Mouse (Mus musculus) heart, adult 8-10 months (tissue): ENCODE measurements around the gene Gm20388. TPM values are rescaled to one million over a fixed set of nuclear protein-coding genes. Genes with fewer than 3 reads are reported as not detected.

ENCODE experiments used
- DNase-seq: peaks from one replicate; pipeline ENCODE4 v3.0.0; 2022; ENCODE audit warnings: low spot score
- total RNA-seq, 4 experiments: library from RNA; stranded (reverse); gene quantifications; 2 replicates each; pipeline ENCODE4 v1.2.4; 2022

The Gm20388 gene
- total RNA-seq, 4 experiments from 2014 or later = 4.2 to 6.7 TPM; not detected in 2

DNA sequence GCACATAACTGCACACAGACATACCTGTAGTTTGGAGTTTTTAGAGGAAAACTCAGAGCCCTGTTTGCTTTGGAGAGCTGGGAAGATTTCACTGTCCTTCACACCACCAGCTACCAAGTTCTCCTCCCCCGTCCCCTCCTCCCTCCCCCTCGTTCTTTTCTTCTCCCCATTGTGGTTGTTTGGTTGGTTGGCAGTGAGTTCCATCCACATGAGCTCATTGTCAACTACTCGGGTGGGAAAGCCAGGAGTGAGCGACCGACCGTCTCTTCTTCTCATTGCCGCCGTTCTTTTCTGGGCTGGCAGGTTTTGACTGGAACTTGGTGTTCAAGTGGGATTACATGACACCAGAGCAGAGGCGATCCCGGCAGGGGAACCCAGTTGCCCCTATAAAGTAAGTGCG lies 4421.1 kb downstream of the Gm20388 start:
- DNase-seq = no peak

DNA sequence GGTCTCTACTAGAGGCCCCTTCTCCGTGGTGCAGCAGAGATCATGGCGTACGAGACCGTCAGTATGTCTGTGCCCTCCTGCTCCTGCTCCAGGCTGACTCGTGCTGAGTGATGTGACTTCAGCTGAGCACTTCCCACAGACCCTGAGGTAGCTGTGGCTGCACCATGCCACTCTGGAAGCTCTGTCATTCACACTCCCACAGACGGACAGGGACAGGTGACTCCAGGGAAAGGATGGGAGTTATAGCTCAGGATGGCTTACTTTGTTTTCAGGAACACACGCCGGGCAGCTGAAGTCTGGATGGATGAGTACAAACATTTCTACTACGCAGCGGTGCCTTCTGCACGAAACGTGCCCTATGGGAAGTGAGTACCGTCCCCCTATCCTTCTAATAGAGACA lies 4425.7 kb downstream of the Gm20388 start:
- no peak for DNase-seq

DNA sequence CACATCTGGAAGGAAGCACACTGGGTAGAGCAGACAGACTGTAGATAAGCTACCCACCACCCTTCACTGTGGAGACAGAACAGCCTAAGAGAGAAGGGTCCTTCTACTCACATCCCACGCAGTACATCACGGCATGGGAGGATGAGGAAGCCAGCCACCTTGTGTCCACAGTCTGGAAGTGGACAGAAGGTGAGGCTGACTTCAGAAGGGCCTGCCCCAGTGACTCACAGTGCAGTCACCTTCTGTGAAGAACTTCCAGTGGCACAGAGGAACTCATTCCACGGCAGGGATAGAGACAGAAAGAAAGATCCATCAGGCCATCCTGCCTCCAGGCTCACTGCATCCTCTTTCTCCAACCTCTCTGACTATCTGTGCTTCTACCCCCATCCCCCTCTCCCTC lies 4429.1 kb downstream of the Gm20388 start:
- no peak for DNase-seq

DNA sequence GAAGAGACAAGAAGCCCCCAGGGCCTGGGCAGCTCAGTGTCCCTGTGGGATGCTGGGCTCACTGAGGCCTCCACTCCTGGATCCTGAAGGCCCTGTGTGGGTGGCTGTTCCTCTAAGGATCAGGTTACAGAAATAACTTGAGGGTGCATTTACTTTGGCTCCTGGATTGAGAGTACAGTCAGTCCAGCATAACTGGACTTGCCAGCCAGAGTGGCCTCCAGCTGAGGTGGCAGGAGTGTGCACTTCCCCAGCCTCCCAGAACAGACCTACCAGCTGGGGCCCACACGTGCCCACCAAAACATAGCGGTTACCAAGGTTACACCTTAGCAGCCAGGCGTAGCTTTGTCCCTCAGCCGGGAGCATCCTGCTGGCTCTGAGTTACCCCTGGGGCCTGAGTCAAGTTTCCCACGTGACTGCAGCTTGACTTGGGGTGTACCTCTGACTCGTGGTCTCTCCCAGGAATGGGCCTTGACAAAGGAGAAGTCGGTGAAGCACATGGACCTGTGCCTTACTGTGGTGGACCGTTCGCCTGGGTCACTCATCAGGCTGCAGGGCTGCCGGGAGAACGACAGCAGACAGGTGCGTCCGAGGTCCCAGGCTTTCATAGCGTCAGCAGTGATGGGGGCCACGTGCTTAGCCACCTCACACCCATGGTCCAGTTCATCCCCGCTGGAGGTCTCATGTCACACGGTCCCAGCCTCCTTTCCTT lies 4429.9 kb downstream of the Gm20388 start:
- no peak for DNase-seq

DNA sequence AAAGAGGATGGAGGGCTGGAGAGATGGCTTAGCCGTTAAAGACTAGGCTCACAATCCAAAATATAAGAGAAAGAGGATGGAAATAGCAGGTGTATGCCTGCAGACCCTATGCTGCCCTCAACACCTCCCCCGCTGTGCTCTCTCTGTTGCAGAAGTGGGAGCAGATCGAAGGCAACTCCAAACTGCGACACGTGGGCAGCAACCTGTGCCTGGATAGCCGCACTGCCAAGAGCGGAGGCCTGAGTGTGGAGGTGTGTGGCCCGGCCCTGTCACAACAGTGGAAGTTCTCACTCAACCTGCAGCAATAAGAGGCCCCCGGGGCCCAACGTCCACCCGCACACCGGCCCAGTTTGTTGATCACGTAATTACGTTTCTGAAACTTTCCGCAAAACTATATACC lies 4432.5 kb downstream of the Gm20388 start:
- DNase-seq = no peak

DNA sequence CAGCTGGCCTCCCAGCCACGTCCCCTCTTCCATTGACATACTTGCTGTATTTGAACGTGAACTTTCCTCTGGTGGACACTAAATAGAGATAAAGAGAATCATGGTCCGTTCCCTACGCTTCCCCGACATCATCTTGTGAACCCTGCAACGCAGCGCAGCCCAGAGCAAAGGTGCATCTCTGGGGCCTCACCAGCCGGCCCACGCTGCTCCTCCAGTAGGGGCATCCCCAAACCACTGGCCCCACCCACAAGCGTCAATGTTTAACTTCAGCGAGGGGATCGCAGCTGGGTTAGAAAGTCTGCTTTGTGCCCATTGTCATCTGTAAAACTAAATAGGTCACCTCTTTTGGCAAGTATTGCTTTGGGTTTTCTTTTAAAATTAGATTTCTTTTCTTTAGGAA lies 4433.4 kb downstream of the Gm20388 start:
- DNase-seq = no peak

DNA sequence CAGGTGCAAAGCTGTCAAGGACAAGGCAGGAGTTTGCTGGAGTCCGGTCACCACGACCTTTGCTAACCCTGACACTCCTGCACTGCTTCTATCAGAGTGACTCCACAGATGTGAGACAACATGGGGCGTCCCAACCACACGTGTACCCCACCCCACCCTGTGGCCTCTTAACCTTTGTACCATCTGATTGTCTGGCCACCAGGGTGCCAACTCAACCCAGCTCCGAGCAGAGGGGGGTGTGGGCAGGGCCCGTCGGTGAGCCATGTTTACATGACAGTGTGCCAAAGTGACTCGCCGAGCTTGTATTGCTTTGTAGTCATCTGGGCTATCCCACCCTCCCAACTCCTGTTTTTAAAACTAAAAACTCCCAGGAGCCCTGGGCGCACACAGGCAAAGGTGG lies 4434.5 kb downstream of the Gm20388 start:
- no peak for DNase-seq

DNA sequence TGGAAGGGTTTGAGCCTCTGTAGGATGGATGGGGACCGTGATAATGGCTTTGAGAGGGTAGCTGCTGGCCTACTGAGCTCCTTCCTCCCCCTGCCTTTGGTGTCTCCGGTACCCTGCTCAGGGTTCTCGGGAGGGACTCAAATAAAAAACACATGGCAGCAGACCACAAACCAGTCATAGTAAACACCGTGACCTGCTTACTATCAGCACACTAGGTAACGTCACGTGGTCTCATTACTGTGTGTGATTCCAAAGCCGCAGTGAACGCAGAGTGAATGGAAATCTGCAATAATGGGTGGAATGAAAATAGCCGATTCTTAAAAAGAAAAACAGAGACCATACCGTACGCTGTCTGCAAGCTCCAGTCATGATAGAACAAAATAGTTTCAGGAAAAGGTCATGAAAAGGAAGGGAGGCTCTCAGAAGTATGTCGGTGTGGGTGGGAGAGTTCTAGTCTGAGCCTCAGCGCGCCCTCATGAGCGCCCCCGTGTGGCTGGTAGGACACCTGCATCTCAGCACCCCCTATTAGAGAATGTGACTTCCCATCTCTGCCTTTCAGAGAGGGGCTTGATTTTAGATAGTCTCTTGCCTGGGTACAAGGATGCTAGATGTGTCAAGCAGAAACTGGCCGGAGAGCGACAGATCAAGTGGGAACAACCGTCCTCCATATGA lies 4436.3 kb downstream of the Gm20388 start:
- peak; percentile 54 for DNase-seq

DNA sequence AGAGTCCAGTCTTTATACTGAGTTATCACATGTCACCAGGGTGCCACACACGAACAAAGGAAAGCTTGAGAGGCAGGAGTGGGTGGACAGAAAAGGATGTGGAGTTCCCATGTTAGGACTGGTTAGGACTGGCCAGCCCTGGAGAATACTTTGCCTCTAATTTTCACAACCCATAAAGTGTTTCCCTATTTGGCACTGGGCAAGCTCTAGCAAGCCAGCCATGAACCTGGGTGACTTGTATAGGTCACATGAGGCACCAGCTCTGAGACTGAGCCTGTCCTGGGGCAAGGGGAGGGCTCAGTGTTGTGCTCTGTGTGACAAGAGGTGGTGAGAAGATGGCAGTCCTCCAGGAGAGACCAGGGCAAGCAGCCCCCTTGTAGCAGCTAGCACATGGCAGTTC lies 4437.4 kb downstream of the Gm20388 start:
- no peak for DNase-seq

DNA sequence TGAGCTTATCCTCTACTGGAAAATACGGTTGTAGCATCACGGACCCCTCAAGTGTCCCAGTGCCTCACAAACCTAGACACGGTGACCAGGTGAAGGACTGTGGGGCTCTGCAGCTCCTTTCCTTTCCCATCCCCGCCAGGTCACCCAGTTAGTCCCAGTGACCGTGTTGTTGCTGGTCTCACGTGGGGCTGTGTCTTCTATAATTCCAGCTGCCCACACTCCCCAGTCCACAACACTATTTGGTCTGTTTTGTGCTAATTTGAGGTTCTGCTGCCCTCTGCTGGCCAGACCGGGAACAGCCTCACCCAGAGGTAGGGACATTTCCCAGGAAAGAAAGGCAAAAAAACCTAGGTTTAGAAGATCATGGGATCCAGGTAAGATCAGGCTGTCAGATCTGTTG lies 4439.0 kb downstream of the Gm20388 start:
- peak; percentile 81 for DNase-seq

DNA sequence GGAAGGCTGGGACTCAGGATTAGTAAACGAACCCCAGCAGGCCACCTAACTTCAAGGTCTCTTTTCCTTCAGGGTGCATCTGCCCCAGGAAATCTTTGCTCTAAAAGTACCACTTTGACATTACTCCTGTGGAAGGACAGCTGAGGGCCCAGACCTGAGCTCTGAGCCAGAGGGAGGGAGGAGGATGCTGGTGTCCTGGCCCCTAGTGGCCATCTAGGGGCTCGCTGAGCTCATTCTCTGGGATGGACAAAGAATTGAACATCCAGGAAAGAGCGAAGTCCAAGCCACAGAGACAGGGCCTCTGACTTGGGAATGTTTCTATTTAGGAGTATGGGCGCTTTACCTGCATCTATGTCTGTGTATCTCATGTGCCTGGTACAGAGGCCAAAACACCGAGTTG lies 4441.0 kb downstream of the Gm20388 start:
- DNase-seq = no peak

DNA sequence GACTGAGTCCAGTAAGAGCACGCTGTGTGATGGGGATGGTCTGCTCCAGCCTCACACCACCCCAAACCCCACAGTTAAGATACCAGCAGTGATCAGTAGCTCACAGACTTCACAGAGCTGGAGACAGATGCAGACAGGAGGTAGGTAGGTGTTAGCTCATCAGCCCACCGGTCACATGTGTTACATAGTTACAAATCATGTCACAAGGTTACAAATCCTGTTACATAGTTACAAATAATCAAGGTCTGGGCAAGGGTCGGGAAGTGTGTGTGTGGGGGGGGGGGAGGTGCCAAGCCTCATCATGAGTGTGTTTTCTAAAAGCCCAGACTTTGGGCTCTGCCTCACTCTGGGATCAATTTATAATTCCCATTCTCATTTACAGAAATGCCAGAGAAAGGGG lies 4450.3 kb downstream of the Gm20388 start:
- DNase-seq = no peak

DNA sequence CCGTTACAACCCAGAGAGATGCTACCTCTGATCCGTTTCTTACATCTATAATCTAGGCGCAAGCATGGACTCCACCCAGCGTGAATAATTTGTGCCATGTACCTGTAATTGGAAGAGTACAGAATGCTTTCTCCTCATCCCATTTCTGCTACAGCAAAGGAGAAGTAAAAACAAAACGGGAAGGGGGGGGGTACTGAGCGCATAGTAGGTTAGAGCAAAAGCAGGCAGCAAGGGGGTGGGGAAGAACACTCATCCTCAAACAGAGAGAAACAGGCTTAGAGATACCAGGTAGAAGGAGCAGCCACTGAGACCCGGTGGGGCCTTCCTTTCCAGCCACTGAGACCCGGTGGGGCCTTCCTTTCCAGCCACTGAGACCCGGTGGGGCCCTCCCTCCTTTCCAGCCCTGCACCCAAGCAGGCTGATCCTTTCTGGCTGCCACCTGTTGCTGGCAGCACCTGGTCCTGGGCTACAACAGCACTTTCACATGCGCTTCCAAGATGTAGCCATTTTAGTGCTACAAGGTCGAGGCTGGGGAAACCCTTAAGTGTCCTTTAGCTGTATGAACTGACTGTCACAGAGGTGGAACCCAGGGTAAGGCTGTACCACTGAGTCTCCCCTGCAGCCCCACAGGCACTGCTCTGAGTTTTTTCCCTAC lies 4451.3 kb downstream of the Gm20388 start:
- DNase-seq = no peak

DNA sequence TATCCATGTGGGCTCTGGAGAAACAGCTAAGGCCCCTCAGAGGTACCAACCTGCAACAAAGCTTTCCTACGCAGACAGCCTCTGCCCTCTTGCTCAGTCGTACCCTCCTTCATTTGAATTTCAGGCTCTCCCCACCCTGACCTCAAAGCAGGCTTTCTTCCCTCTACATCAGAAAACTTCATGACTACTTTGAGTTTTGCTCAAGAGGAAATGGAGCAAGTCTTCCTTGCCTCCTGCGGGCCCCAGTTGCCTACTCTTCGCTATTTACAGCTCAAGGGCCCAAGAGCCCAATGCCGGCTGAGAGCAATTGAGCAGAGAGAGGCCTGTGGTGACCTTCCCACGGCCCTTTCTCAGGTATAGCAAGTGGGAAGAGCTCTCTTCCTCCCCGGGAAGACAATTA lies 4451.9 kb downstream of the Gm20388 start:
- DNase-seq = no peak

DNA sequence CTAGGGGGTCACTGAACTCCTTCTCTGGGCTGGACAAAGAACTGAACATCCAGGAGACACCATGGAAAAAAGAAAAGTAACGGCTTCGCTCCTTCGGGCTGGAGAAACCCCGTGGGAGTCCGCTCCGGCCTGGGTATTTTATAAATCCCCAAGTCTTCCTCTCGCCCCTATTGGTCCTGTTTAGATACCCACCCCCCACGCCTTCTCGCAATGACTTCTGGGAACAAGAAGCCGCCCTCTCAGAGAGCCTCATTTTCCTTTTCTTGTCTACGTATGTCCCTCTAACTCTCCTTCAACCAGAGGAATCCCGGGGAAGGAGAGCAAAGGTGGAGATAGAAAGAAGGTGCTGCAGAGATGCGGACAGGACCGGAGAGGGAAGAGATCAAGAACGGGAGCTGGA lies 4452.7 kb downstream of the Gm20388 start:
- DNase-seq = no peak

DNA sequence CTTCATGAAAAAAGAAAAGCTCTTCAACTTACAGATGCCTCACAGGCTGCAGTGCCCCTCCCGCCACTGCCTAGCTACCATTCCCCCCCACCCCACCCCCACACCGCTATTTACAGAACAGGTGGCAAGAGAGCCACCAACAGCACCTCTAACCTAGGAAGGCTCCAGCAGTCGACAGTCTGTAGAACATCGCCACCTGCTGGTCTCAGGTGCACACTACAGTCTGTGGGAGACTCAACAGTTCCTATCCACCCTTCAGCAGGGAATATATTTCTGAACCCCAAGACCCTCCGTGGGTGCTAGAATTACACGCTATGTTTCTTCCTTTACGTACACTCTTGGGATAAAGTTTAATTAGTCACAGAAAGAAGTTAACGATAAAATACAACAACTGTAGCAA lies 4457.6 kb downstream of the Gm20388 start:
- peak; percentile 26 for DNase-seq

DNA sequence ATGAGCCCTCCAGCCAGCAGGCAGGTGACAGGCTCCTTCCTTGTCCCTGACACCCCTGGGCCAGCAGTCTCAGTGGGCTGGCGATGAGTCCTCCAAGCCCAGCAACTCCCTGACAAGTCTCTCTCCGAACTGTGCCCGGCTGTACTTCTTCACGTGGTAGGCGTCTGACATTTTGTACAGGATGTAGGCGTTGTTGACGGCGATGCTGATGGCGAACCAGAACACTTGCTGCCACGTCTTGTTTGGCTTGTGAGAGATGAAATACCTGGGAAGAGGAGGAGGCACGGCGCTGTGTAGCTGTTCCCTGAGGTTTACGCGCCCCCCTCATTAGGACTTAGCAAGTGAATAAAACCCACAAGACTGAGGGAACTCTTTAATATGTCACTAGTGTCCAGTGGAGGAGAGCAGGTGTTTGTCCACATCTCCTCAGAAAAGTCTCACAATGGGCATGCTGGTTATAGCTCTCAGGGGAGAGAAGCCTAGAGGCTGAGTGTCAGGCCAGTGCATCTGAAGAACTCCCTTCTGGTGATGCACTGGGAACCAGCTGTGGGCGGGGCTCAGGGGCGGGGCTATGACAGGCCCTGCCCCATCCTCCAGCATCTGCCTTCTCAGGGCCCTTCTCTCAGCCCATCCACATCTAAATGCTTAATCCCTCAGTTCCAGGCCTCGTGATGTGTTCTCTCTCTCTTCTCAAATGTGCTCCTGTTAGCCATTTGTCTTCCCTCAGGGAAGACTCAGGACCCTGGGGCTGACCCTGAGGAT lies 4460.0 kb downstream of the Gm20388 start:
- no peak for DNase-seq

DNA sequence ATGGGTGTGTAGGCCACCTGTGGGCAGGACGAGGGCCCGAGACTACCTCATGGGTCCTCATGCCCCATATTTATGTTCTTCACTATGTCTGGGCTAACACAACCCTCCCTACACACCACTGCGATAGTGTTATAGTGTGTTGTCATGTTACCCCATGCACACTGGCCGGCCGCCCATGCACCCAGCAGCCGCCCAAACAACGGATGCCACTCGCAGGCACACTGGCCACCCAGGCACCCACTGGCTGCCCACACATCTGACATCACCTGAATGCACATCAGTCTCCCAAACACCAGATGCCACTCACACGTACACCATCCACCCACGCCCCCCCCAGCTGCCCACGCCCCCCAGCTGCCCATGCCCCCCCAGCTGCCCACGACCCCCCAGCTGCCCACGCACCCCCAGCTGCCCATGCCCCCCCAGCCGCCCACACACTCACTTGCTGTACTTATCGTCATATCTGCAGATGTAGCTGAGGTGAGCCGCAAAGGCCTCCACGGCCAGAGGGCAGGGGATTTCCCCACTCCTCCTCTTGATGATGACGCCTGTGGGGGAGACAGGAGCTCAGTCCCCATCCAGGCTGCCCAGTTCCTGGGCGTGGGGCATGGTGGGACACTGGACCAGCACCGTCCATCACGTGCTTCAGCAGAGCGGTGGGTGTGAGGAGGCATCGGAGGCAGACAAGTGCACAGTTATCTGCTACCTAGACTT lies 4460.9 kb downstream of the Gm20388 start:
- no peak for DNase-seq

DNA sequence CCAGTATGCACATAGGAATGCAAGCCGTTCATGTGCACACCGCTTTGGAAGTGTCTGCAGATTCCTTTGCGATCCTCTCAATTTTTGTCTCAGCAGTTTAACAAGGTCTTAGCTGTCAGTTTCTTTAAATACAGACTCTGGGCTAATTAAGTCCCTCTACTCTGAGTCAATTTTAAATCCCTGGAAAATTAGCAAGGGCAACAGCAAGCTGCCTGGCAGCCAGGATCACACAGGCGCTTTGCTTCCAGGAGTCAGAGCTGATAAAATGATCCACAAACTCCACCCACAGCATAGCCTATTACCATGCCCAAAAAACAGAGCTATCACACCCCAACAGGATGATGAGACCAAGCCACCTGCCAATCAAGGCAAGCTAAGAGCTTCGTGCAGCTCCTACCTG lies 4463.1 kb downstream of the Gm20388 start:
- DNase-seq = no peak

DNA sequence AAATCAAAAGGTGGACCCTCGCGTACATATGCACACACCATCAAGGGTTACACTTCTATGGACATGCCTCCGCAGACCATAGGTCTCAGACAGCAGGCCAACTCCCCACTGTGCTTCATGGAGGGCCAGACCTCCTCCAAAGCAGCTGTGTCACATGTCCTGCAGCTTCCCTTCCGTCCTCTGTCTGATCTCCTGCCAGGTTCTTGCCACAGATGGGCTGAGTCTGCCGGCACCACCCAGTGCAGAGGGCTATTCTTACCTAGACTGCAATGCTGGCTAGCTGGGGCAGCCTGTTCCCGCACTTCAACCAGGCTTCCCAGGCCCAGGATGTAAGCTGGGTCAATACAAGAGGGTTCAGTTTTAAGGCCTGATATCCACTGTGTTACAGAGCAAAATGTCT lies 4464.5 kb downstream of the Gm20388 start:
- DNase-seq = no peak

DNA sequence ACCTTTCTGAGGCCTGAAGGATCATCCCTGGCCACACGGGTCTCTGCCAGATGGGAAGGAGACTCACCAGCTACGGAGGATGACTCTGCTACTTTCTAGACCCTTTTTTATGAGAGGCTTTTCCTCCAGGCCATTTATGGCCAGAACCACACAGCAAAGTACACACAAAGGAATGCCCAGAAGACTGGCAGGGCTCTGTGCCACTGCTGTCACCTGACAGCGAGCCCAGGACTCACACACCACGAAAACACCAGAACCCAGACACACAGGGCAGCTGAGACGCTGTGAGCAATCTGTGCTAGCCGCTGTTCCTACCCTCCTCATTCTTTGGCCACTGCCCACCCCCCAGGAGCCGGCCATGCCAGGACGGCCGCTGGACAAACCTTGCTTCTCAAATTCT lies 4465.1 kb downstream of the Gm20388 start:
- DNase-seq = no peak

DNA sequence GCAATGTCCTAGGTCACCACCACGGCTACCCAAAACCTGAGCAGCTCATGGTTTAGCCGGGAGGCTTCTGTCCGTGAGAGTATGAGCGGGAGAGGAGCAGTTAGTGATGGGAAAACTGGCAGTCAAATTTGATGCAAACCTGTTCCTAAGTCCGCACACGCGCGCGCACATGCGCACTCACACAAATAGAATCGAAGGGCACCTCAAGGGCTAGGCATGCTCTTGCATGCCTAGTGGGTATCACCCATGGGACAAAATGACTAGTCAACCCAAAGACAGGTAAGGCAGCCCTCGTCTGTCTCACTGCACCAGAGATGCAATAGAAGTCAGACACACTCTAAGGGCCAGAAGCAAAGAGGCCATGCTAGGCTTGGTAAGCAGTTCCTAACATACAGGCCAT lies 4465.8 kb downstream of the Gm20388 start:
- no peak for DNase-seq
